Mouse (Mus musculus) naive thymus-derived CD4-positive, alpha-beta T cell, adult 5 months (primary cell): ENCODE measurements around the gene Gale. TPM values are rescaled to one million over a fixed set of nuclear protein-coding genes. Genes with fewer than 3 reads are reported as not detected.

Source experiments
- polyA plus RNA-seq: library from polyadenylated mRNA; unstranded; fragments of 100-300 nt; shearing (Covaris generic); gene quantifications from one replicate; pipeline ENCODE4 v1.2.1, GENCODE M21; 2017

The Gale gene
- polyA plus RNA-seq: 13.5 TPM

DNA sequence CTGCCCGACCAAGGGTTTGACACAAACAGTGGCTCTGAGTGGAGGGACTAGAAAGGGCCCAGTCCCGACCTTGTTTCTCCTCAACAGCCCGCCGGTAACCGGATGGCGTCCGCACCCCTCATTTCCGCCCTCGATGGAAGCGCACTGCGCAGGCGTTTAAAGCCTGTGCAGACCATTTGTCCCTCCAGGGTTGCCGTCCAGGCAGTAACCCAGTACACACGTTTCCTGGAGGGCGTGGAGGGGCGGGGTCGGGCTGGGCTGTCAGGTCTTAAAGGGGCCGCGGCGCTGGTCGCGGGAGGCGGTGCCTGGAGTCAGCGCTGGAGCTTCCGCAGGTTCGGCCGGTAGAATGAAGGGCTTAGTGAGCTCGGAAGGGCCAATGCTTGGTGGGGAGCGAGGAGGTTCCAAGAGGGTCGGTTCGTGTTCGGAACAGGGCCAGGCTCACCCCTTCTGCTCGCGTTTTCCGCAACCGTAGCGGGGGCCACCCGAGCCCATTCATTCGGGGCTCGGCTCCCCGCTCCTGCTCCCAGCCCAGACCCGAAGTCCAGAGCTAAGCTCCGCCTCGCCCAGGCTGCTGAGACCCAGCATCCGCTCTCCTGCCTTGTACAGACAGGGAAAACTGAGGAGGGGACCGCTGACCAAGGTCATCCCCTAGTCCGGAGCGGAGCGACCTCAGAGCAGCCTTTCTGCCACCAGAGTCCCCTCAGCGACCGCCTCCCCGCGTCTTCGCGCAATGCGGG, at the start of gene Gale:
Gene Gale (plus strand): TSS at position 271 of the 737 bp plus-strand sequence.

DNA sequence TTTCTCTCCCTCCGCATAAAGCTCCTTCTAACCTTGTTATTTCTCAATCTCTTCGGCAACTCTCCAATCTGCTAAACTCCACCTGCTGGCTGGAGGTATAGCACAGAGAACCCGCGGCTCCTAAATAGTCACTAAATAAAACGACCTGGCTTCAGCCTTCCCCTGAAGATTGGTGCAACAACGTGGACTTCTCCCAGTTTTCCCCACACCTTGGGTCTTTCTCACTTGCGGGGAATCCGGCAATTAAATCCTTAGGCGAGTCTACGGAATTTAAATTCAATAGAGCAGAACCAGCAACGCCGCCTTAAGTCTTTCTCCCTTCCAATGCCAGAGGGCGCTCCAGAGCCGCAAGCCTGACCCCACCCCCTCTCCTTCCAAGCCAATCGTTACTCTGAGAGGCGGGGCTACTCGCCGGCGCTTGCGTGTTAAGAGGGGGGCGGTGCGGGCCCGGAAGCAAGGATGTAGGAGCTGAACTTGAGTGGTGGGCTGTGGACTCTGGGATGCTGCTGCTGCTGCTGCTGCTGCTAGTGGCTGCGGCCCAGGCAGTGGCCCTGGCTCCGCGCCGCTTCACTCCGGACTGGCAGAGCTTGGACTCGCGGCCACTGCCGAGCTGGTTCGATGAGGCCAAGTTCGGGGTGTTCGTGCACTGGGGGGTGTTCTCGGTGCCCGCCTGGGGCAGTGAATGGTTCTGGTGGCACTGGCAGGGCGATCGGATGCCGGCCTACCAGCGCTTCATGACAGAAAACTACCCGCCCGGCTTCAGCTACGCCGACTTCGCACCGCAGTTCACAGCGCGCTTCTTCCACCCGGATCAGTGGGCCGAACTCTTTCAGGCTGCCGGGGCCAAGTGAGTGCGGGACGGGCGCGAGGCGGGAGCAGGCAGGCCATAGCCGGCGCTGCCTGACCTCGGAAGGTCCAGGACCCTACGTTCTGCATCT, 43.0 kb upstream of the Gale start, which contains the start of gene Fuca1:
Gene Fuca1 (plus strand): TSS at position 432 of the 938 bp plus-strand sequence.

DNA sequence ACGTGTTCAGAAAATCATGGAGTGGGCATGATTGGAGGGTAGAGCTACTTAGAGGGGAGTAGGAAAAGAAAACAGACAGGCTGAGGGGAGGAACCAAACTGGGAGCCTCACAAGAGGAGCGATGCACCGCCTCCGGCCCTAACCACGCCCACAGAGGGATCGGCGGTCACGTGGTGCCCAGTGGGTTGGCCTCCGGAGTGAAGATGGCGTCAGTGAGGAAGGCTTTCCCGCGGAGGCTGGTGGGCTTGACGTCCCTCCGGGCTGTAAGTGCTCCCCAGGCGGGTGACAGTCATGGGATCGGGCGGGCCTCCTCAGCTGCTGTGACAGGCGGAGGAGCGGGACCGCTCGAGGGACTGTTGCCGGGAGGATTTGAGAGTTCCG, 17.3 kb upstream of the Gale start, which contains the start of gene Hmgcl:
Gene Hmgcl (plus strand): TSS at position 171 of the 381 bp plus-strand sequence.

DNA sequence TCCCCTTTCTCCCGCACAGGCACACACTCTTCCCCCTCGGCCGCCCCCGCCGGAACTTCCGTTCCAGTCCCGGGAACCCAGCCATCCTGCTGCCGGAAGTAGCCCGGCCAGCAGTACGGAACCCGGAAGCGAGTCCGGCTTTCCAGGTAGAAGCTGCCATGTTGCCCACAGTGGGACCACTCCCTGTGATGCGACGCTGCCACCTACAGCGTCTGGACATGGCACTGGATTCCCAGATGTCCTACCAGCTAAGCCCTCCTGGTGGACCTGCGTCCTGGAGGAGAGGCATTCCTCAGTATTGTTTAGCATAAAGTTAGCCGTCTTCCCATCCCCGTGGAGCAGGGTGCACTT, 9.0 kb downstream of the Gale start, which contains the start of gene Lypla2:
Gene Lypla2 (minus strand): TSS at position 71 of the 351 bp plus-strand sequence.

DNA sequence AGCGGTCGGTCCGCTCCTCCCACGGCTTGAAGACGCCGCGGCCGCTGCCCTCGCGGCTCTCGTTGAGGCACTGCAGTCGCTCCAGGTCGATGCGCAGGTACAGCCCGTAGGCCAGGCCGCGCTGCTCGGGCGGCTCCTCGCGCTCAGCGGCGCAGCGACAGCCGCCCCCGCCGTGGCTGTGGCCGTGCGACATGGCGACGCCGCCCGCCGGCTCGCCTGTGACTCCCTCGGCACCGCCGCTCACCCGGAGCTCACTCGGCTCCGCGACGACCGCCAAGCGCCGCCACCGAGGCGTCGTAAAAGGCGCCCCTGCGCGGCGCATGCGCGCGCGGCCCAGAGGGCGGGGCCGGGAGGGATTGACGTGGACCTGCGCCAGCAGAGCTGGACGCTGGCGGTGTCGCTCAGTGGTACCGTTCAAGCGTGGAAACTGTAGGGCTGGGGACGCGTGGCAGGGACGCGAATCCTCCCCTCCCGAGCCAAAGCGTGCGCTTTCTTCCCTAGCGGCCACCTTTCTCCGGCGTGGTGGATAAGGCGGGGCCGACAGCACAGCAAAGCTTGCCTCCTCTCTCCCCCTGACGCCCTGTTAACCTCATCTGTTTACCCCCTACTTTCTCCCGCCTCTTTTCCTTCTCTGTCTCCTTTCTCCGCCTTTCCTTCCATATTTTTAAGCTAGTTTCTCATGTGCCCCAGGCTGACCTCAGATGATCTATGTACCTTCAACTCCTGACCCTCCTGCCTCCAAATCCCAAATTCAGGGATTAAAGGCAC, 23.6 kb downstream of the Gale start, which contains the start of gene Pithd1:
Gene Pithd1 (minus strand): TSS at position 322 of the 768 bp plus-strand sequence.

Other genes starting within 250 kb of the Gale start
- gene Il22ra1, start 235.6 kb upstream of the Gale start, polyA plus RNA-seq: not detected
- gene Myom3, start 204.0 kb upstream of the Gale start, polyA plus RNA-seq: not detected
- gene Srsf10, start 108.0 kb upstream of the Gale start, polyA plus RNA-seq: 196 TPM
- gene Pnrc2, start 89.9 kb upstream of the Gale start, polyA plus RNA-seq: 194 TPM
- 7.5 TPM for gene Cnr2, start 68.3 kb upstream of the Gale start, polyA plus RNA-seq
- gene Fuca1, start 43.0 kb upstream of the Gale start, polyA plus RNA-seq: 74.0 TPM
- 63.8 TPM for gene Hmgcl, start 17.3 kb upstream of the Gale start, polyA plus RNA-seq
- 195 TPM for gene Lypla2, start 8.9 kb downstream of the Gale start, polyA plus RNA-seq
- gene Pithd1, start 23.5 kb downstream of the Gale start, polyA plus RNA-seq: 62.4 TPM
- gene Eloa, start 58.0 kb downstream of the Gale start, polyA plus RNA-seq: 41.3 TPM
- gene Rpl11, start 89.7 kb downstream of the Gale start, polyA plus RNA-seq: 342 TPM
- 23.3 TPM for gene Id3, start 179.8 kb downstream of the Gale start, polyA plus RNA-seq
- 3.0 TPM for gene E2f2, start 208.7 kb downstream of the Gale start, polyA plus RNA-seq
- not detected for gene Asap3, start 242.6 kb downstream of the Gale start, polyA plus RNA-seq